Mouse (Mus musculus) heart, embryonic 14.5 days (tissue): ENCODE data around the gene Igfbp4. TPM values are rescaled to one million over a fixed set of nuclear protein-coding genes. Genes with fewer than 3 reads are reported as not detected.

Experiments
- ATAC-seq: fragments of 200-750 bp; cut with Nextera tagmentation; 2 replicates; pipeline ENCODE4 v1.8.0; 2017; ENCODE audit warnings: low read depth, moderate TSS enrichment; ENCODE audit not compliant: insufficient number of reproducible peaks, insufficient read depth, low FRiP score
- H3K27ac ChIP-seq, 2 experiments: fragments of 200-500 bp in 1 of 2; fragments of 300-500 bp in 1 of 2; sonication (generic) in 1 of 2; replicated peaks in 1 of 2; 2 replicates each; pipeline ENCODE4 v1.5.1; 2012 to 2014; ENCODE audit warnings: low read depth in 2 of 2, low read length in 2 of 2, control low read depth in 1 of 2, mild to moderate bottlenecking in 1 of 2, mixed read lengths in 1 of 2; ENCODE audit not compliant: control insufficient read depth in 1 of 2, insufficient read depth in 1 of 2
- H3K27me3 ChIP-seq: fragments of 300-500 bp; sonication (generic); 2 replicates; pipeline ENCODE4 v1.6.1; 2014; ENCODE audit warnings: mild to moderate bottlenecking, low read length, control low read depth; ENCODE audit not compliant: control insufficient read depth, insufficient read depth
- H3K36me3 ChIP-seq: fragments of 300-500 bp; sonication (generic); 2 replicates; pipeline ENCODE4 v1.6.1; 2014; ENCODE audit warnings: mild to moderate bottlenecking, control low read depth, low read length, mixed read lengths; ENCODE audit not compliant: control insufficient read depth, insufficient read depth
- H3K4me1 ChIP-seq, 2 experiments: fragments of 200-500 bp in 1 of 2; fragments of 300-500 bp in 1 of 2; sonication (generic) in 1 of 2; 2 replicates each; pipeline ENCODE4 v1.6.1; 2012 to 2014; ENCODE audit warnings: low read length in 2 of 2, control low read depth in 1 of 2, mixed read lengths in 1 of 2; ENCODE audit not compliant: control insufficient read depth in 2 of 2, insufficient read depth in 2 of 2
- H3K4me2 ChIP-seq: fragments of 300-500 bp; sonication (generic); 2 replicates; pipeline ENCODE4 v1.6.1; 2014; ENCODE audit warnings: mild to moderate bottlenecking, low read length
- H3K4me3 ChIP-seq, 2 experiments: fragments of 200-500 bp in 1 of 2; fragments of 300-500 bp in 1 of 2; sonication (generic) in 1 of 2; 2 replicates each; pipeline ENCODE4 v1.5.1; 2012 to 2014; ENCODE audit warnings: low read length in 2 of 2, mild to moderate bottlenecking in 2 of 2, control low read depth in 1 of 2, low read depth in 1 of 2, moderate library complexity in 1 of 2; ENCODE audit not compliant: control insufficient read depth in 1 of 2, insufficient read depth in 1 of 2
- H3K9ac ChIP-seq: fragments of 300-500 bp; sonication (generic); 2 replicates; pipeline ENCODE4 v1.6.1; 2014; ENCODE audit warnings: mild to moderate bottlenecking, low read length
- H3K9me3 ChIP-seq: fragments of 300-500 bp; sonication (generic); 2 replicates; pipeline ENCODE4 v1.6.1; 2016; ENCODE audit warnings: low read length, control low read depth; ENCODE audit not compliant: control insufficient read depth
- WGBS: fragments of 180-500 bp; shearing (Covaris S2); extraction: QIAGEN DNeasy Blood & Tissue Kit; methylation state at CpG from one replicate; pipeline ENCODE4 v1.1.7; 2014; 5-methylcytosine and 5-hydroxymethylcytosine counted together
- polyA plus RNA-seq: library from polyadenylated mRNA; unstranded; fragments of >200 nt; fragmentation: Nextera tagmentation; extraction: Ambion mirVana; gene quantifications from 2 replicates; pipeline ENCODE4 v1.2.1, GENCODE M21; 2014

The Igfbp4 gene
- polyA plus RNA-seq, 1 experiment from 2014 or later, result 373 TPM

GRCm38 (mm10) chr11:99083516-99083915 is 42.5 kb downstream of the Igfbp4 start:
- no peak for ATAC-seq
- WGBS, result 92% methylated on average over 8 of the region's 8 CpGs
- H3K27me3 ChIP-seq, result no peaks in the 10 kb centered on the region
- H3K4me1 ChIP-seq, result peaks cover 5 to 6% of the 10 kb centered on the region in 2 experiments; a peak in 3 of 4 replicates
- H3K9me3 ChIP-seq, result no peaks in the 10 kb centered on the region
- H3K36me3 ChIP-seq, result no peaks in the 10 kb centered on the region
- no peak overlapping the region for H3K9ac ChIP-seq
- H3K4me2 ChIP-seq, result no peak overlapping the region
- H3K4me3 ChIP-seq, result no peak overlapping the region
- no peak overlapping the region for H3K27ac ChIP-seq

GRCm38 (mm10) chr11:99084366-99084765 is 43.3 kb downstream of the Igfbp4 start:
- no peak for ATAC-seq
- whole genome bisulfite sequencing, result 19% methylated on average over 9 of the region's 9 CpGs
- Histone ChIP-seq H3K27ac (no peak overlapping the region), H3K36me3 (no peaks in the 10 kb centered on the region), H3K27me3 (no peaks in the 10 kb centered on the region), H3K4me3 (no peak overlapping the region), H3K9me3 (no peaks in the 10 kb centered on the region), H3K4me1 (peaks cover 5 to 6% of the 10 kb centered on the region in 2 experiments; a peak in 3 of 4 replicates), H3K9ac (no peak overlapping the region), H3K4me2 (no peak overlapping the region)

GRCm38 (mm10) chr11:99088486-99088885 is 47.4 kb downstream of the Igfbp4 start:
- Histone ChIP-seq H3K9ac (no peak overlapping the region), H3K27ac (no peak overlapping the region), H3K27me3 (no peaks in the 10 kb centered on the region), H3K9me3 (no peaks in the 10 kb centered on the region), H3K4me2 (no peak overlapping the region), H3K36me3 (no peaks in the 10 kb centered on the region), H3K4me3 (no peak overlapping the region), H3K4me1 (no peaks in the 10 kb centered on the region)
- 29% methylated on average over 2 of the region's 2 CpGs for WGBS
- ATAC-seq, result no peak

GRCm38 (mm10) chr11:99089077-99089601 is 48.1 kb downstream of the Igfbp4 start, which contains the start of gene Tns4:
TSS of gene Tns4 (minus strand) at chr11:99089306.
- no peaks in the 10 kb centered on the region for H3K4me1 ChIP-seq
- H3K27ac ChIP-seq, result no peak within 1 kb of the TSS
- no peaks in the 10 kb centered on the region for H3K27me3 ChIP-seq
- no peak within 1 kb of the TSS for H3K4me3 ChIP-seq
- no peaks in the 10 kb centered on the region for H3K9me3 ChIP-seq
- no peak within 1 kb of the TSS for H3K4me2 ChIP-seq
- H3K36me3 ChIP-seq, result no peaks in the 10 kb centered on the region
- no peak; the same call in 1 of the 2 replicates for ATAC-seq
- WGBS, result 74% methylated on average over 14 of the region's 14 CpGs
- H3K9ac ChIP-seq, result no peak within 1 kb of the TSS

- H3K27ac ChIP-seq, result no peak overlapping the region
- no peak overlapping the region for H3K9ac ChIP-seq
- no peaks in the 10 kb centered on the region for H3K9me3 ChIP-seq
- no peaks in the 10 kb centered on the region for H3K36me3 ChIP-seq
- ATAC-seq, result no peak
- 89% methylated on average over 8 of the region's 8 CpGs for WGBS
- no peak overlapping the region for H3K4me2 ChIP-seq
- no peaks in the 10 kb centered on the region for H3K27me3 ChIP-seq
- H3K4me3 ChIP-seq, result no peak overlapping the region
- no peaks in the 10 kb centered on the region for H3K4me1 ChIP-seq
Observed at GRCm38 (mm10) chr11:99090391-99090790, 49.3 kb downstream of the Igfbp4 start.

GRCm38 (mm10) chr11:99091666-99092065 is 50.6 kb downstream of the Igfbp4 start:
- no peaks in the 10 kb centered on the region for H3K4me1 ChIP-seq
- no peak overlapping the region for H3K4me2 ChIP-seq
- no peak for ATAC-seq
- no peaks in the 10 kb centered on the region for H3K36me3 ChIP-seq
- WGBS, result 35% methylated on average over 2 of the region's 2 CpGs
- H3K9ac ChIP-seq, result no peak overlapping the region
- H3K4me3 ChIP-seq, result no peak overlapping the region
- H3K9me3 ChIP-seq, result no peaks in the 10 kb centered on the region
- H3K27ac ChIP-seq, result no peak overlapping the region
- H3K27me3 ChIP-seq, result no peaks in the 10 kb centered on the region

GRCm38 (mm10) chr11:99093740-99094139 is 52.7 kb downstream of the Igfbp4 start:
- ATAC-seq, result no peak
- H3K9ac ChIP-seq, result no peak overlapping the region
- H3K27me3 ChIP-seq, result no peaks in the 10 kb centered on the region
- H3K4me2 ChIP-seq, result no peak overlapping the region
- no peak overlapping the region for H3K27ac ChIP-seq
- H3K4me3 ChIP-seq, result no peak overlapping the region
- no peaks in the 10 kb centered on the region for H3K36me3 ChIP-seq
- 77% methylated on average over 7 of the region's 7 CpGs for WGBS
- H3K9me3 ChIP-seq, result no peaks in the 10 kb centered on the region
- H3K4me1 ChIP-seq, result no peaks in the 10 kb centered on the region
